Mouse (Mus musculus) naive thymus-derived CD4-positive, alpha-beta T cell, adult 2 months (primary cell): ENCODE measurements around the gene Plxnb2.

Source experiments
- DNase-seq: peaks from one replicate; pipeline ENCODE4 v3.0.0-alpha.2; 2011; ENCODE audit warnings: low read depth

The Plxnb2 gene

DNA sequence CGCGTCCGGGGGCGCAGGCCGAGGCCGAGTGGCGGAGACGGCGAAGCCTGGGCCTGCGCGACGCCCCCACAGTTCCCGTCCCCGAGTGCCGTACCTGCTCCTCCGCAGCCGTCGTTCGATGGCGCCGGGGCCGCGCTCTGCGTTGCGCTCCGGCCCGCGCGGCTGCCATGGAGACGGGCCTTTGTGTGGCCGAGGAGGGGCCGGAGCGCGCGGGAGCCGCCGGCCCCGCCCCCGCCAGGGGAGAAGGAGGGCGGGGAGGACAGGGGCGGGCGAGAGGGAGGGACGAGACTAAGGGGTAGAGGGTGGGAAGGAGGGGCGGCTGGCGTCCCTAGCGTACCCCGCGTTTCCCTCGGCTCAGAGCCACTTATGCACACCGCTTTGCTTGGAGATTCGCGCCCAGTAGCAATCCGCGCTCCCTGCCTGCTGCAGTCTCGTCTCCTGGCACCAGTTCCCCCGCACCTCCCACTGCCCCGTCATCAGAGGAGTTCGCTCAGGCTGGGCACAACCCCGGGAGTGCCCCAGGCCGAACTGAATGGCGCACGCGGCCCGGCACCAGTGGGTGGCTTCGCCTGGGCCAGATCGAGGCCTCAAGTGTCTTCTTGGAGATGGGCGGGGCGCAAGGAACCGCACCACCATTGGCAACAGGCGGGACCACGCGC lies at the start of gene Plxnb2:
Gene Plxnb2, minus strand, starts transcription at position 218 of the 659 bp plus-strand sequence.
- no peak for DNase-seq

GRCm38 (mm10) chr15:89215611-89216233 lies 35.1 kb upstream of the Plxnb2 start:
- no peak for DNase-seq

DNA sequence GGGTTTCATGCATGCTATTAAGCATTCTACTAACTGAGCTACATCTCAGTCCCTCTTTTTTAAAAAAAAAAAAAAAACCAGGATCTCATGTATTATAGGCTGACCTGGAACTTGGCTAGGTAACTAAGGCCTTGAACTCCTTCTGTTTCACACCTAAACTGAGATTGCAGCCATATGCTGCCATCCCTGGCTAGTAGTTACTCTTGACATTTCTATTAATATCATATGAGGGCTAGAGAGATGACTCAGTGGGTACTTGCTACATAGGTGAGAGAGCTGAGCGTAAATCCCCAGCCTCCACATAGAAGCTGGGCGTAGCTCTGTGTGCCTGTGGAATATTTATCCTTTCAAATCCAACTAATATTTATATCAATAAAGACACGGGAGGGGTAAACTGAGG lies 34.4 kb upstream of the Plxnb2 start:
- no peak for DNase-seq

GRCm38 (mm10) chr15:89213517-89213916 lies 32.9 kb upstream of the Plxnb2 start:
- DNase-seq: no peak

DNA sequence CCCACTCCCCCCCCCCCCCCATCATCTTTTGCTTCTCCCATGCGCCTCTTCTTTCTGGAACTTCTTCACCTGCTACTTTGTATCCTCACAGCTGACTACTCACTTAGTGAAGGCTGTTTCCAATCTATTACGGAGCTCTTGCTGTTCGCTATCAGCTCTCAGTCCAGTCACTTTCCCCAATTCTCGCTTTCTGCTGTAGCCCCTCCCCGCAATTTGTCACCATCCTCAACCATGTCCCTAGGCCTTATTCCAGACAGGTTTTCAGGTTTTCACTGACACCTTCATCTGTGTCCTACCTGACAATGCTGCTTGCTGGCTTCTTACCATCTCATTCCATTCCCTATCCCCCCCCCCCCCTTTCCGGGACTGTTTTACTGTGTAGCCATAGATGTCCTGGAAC lies 31.9 kb upstream of the Plxnb2 start:
- DNase-seq: peak; percentile 26

- no peak for DNase-seq
Measured at GRCm38 (mm10) chr15:89211716-89212461, 31.3 kb upstream of the Plxnb2 start.

GRCm38 (mm10) chr15:89210915-89211715 lies 30.5 kb upstream of the Plxnb2 start, which contains the start of gene Ppp6r2:
Gene Ppp6r2 (plus strand): TSS chr15:89211553.
- peak; percentile 80 for DNase-seq

GRCm38 (mm10) chr15:89209886-89210761 lies 29.5 kb upstream of the Plxnb2 start:
- peak; percentile 94 for DNase-seq

- no peak for DNase-seq
Measured at GRCm38 (mm10) chr15:89207457-89207856, 26.9 kb upstream of the Plxnb2 start.

GRCm38 (mm10) chr15:89197056-89197455 lies 16.5 kb upstream of the Plxnb2 start:
- no peak for DNase-seq

GRCm38 (mm10) chr15:89196313-89196706 lies 15.7 kb upstream of the Plxnb2 start, which contains the start of gene Dennd6b:
Gene Dennd6b (minus strand): TSS chr15:89196496.
- DNase-seq: peak; percentile 98

- DNase-seq: peak; percentile 90
Measured at GRCm38 (mm10) chr15:89195690-89196312, 15.2 kb upstream of the Plxnb2 start.

DNA sequence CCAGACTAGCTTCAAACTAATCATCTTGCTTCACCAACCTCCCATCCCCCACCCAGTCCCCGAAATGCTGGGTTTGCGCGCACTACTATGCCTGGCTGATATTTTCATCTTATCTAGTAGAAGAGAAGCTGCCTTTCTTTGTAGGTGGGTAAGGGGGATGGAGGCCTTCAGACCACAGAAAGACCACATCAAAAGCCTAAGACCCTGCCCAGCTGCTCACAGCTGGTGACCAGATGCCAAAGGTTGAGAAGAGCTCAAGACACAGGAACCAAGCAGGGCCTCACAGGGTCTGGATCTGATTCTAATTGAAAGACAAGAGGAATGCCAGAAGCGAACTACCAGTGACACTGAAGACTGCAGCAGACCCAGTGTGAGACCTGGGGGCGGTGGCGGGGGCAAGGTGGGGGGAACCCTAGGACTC lies 14.7 kb upstream of the Plxnb2 start:
- no peak for DNase-seq

GRCm38 (mm10) chr15:89184937-89185227 lies 4.3 kb upstream of the Plxnb2 start:
- no peak for DNase-seq

DNA sequence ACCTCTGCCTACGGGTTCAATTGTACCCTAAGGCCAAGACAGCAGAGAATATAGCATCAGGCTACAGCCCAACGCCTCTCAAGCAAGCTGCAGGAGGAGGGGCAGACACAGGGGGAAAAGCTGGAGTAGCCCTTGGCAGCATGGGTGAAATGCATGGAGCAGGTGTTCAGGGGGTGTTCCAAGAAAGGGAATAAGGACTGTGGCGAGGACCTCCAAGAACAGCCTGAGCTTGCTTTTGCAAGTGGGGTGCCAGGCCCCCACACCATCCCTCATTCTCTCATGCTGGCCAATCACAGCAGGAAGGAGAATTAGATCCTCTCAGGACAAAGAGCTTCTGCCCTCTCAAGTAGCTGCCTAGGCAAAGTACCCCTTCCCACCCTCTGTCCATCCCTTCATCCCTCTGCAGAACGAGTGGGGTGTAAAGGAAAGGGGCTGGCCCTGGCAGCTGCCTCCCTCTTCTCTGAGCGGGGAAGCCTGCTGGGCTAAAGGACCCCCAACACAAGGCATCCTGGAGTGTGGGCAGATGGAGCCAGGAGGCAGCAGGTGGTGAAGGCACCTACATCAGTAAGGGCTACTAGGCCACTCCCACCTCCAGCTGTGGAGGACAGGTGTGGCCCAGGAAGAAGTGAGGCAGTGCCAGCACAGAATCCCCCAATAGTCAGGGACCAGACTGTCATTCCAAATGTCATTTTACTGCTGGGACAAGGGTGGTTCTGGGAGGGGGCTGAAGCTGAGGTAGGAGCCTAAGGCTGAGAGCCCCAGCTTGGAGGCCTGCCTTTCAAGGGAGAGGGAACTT lies 3.8 kb upstream of the Plxnb2 start:
- no peak for DNase-seq

DNA sequence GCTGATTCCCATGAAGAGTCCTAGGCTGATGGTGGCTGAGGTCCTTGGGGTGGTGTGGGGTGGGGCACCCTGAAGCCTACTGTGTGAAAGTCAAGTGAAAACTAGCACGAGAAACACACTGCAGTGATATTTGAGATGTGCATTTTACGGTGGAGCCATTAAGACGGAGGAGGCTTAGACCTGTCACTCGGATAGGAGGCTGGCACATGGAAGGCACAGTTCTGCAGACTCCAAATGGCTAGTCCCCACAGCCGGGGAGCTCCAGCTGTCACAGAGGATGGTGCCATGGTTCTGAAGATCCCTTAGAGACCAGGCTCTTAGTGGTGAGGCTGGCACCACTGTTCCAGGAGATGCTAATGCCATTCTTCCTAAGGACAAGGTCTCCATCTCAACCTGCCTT lies 2.3 kb upstream of the Plxnb2 start:
- DNase-seq: no peak

- DNase-seq: no peak
Measured at GRCm38 (mm10) chr15:89182328-89182741, 1.7 kb upstream of the Plxnb2 start.

- no peak for DNase-seq
Measured at GRCm38 (mm10) chr15:89181561-89182270, 1.1 kb upstream of the Plxnb2 start.

GRCm38 (mm10) chr15:89180081-89180541 lies 477 bp downstream of the Plxnb2 start:
- no peak for DNase-seq
